ENCODE assay signal across 17 mouse cellular contexts in genomic region chr8:15271793-15272587, GRCm38 (mm10).
DNase-seq lines count a peak whose midpoint lies in the region; ATAC-seq and TF ChIP-seq lines count a peak whose summit lies in the region.
"Had no signal": no experiment of that assay in that cellular context is flagged by ENCODE, and none has a peak within 500 bp of the region (broad histone marks: within the 10 kb centered on the region; RNA-seq: fewer than 3 reads in every experiment).

No protein-coding gene starts in this region.

- H3K4me2 ChIP-seq in neural tube, embryonic 12.5 days (replicated peaks) = no peak overlapping the region
- H3K4me2 ChIP-seq in neural tube, embryonic 15.5 days = no peak overlapping the region
- no peak overlapping the region for H3K4me2 ChIP-seq in forebrain, embryonic 15.5 days (replicated peaks)
- no peak overlapping the region for H3K4me2 ChIP-seq in limb, embryonic 11.5 days (ENCODE audit: low read depth, severe bottlenecking)
- H3K4me2 ChIP-seq in lung, postnatal 0 days (replicated peaks; ENCODE audit: low read depth, low read length) = no peak overlapping the region
- H3K4me2 ChIP-seq in kidney, embryonic 16.5 days (replicated peaks; ENCODE audit: low read depth, low read length) = no peak overlapping the region
- H3K4me2 ChIP-seq in liver, postnatal 0 days (ENCODE audit: low read depth, low read length) = no peak overlapping the region
- H3K4me2 ChIP-seq: embryonic facial prominence, embryonic 15.5 days; liver, embryonic 15.5 days had no signal

- H3K9ac ChIP-seq in neural tube, embryonic 12.5 days = no peak overlapping the region
- no peak overlapping the region for H3K9ac ChIP-seq in neural tube, embryonic 15.5 days (replicated peaks)
- no peak overlapping the region for H3K9ac ChIP-seq in forebrain, embryonic 15.5 days (replicated peaks)
- H3K9ac ChIP-seq in limb, embryonic 11.5 days (ENCODE audit: low read length) = no peak overlapping the region; the same call in 1 of the 2 replicates
- no peak overlapping the region for H3K9ac ChIP-seq in lung, postnatal 0 days (replicated peaks; ENCODE audit: low read depth)
- no peak overlapping the region for H3K9ac ChIP-seq in kidney, embryonic 16.5 days (replicated peaks; ENCODE audit: low read length)
- no peak overlapping the region for H3K9ac ChIP-seq in liver, postnatal 0 days (replicated peaks)
- H3K9ac ChIP-seq: embryonic facial prominence, embryonic 15.5 days; liver, embryonic 15.5 days had no signal

- no peak overlapping the region for H3K4me3 ChIP-seq in neural tube, embryonic 12.5 days
- no peak overlapping the region for H3K4me3 ChIP-seq in neural tube, embryonic 15.5 days (replicated peaks)
- no peak overlapping the region for H3K4me3 ChIP-seq in forebrain, embryonic 15.5 days
- H3K4me3 ChIP-seq in limb, embryonic 11.5 days (ENCODE audit: low read depth, low read length) = no peak overlapping the region
- no peak overlapping the region for H3K4me3 ChIP-seq in lung, postnatal 0 days (ENCODE audit: low read depth, low read length)
- no peak overlapping the region for H3K4me3 ChIP-seq in kidney, embryonic 16.5 days (ENCODE audit: low read length)
- H3K4me3 ChIP-seq in liver, postnatal 0 days (ENCODE audit: low read depth, low read length) = no peak overlapping the region
- H3K4me3 ChIP-seq: embryonic facial prominence, embryonic 15.5 days; liver, embryonic 15.5 days had no signal

- H3K27ac ChIP-seq in neural tube, embryonic 12.5 days = no peak overlapping the region
- H3K27ac ChIP-seq in neural tube, embryonic 15.5 days (replicated peaks) = no peak overlapping the region
- H3K27ac ChIP-seq in forebrain, embryonic 15.5 days (replicated peaks) = no peak overlapping the region
- no peak overlapping the region for H3K27ac ChIP-seq in limb, embryonic 11.5 days (replicated peaks; ENCODE audit: low read depth, low read length)
- no peak overlapping the region for H3K27ac ChIP-seq in lung, postnatal 0 days (ENCODE audit: low read length)
- H3K27ac ChIP-seq in kidney, embryonic 16.5 days (ENCODE audit: low read length) = no peak overlapping the region
- H3K27ac ChIP-seq in liver, postnatal 0 days (ENCODE audit: low read depth) = no peak overlapping the region
- H3K27ac ChIP-seq: embryonic facial prominence, embryonic 15.5 days; liver, embryonic 15.5 days had no signal

- no peaks in the 10 kb centered on the region for H3K4me1 ChIP-seq in neural tube, embryonic 12.5 days
- H3K4me1 ChIP-seq in neural tube, embryonic 15.5 days = peaks cover 7% of the 10 kb centered on the region; the same call in 1 of the 2 replicates
- peaks cover 14% of the 10 kb centered on the region for H3K4me1 ChIP-seq in forebrain, embryonic 15.5 days
- H3K4me1 ChIP-seq in limb, embryonic 11.5 days (ENCODE audit: control insufficient read depth, insufficient read depth, low read length) = no peaks in the 10 kb centered on the region
- no peaks in the 10 kb centered on the region for H3K4me1 ChIP-seq in lung, postnatal 0 days (ENCODE audit: insufficient read depth, low read depth, low read length)
- H3K4me1 ChIP-seq in kidney, embryonic 16.5 days (ENCODE audit: insufficient read depth, low read length) = no peaks in the 10 kb centered on the region
- no peaks in the 10 kb centered on the region for H3K4me1 ChIP-seq in liver, postnatal 0 days (ENCODE audit: insufficient read depth)
- H3K4me1 ChIP-seq: embryonic facial prominence, embryonic 15.5 days; liver, embryonic 15.5 days had no signal

- no peaks in the 10 kb centered on the region for H3K36me3 ChIP-seq in neural tube, embryonic 12.5 days
- H3K36me3 ChIP-seq in neural tube, embryonic 15.5 days = no peaks in the 10 kb centered on the region
- no peaks in the 10 kb centered on the region for H3K36me3 ChIP-seq in forebrain, embryonic 15.5 days
- no peaks in the 10 kb centered on the region for H3K36me3 ChIP-seq in limb, embryonic 11.5 days (ENCODE audit: control insufficient read depth, insufficient read depth, low read length)
- no peaks in the 10 kb centered on the region for H3K36me3 ChIP-seq in lung, postnatal 0 days (ENCODE audit: insufficient read depth, low read length)
- no peaks in the 10 kb centered on the region for H3K36me3 ChIP-seq in kidney, embryonic 16.5 days (ENCODE audit: insufficient read depth, low read length)
- H3K36me3 ChIP-seq in liver, postnatal 0 days (replicated peaks; ENCODE audit: insufficient read depth, low read length) = no peaks in the 10 kb centered on the region
- H3K36me3 ChIP-seq: embryonic facial prominence, embryonic 15.5 days; G1E; liver, embryonic 15.5 days had no signal

- peak; percentile 24 for DNase-seq in limb, embryonic 11.5 days (ENCODE audit: low spot score)
- no peak for DNase-seq in lung, postnatal 0 days (ENCODE audit: low spot score)
- DNase-seq in ovary, postnatal 36 days (ENCODE audit: low spot score) = no peak
- DNase-seq in liver, postnatal 0 days = no peak
- DNase-seq: cerebellum, adult 8-10 months; left cerebral cortex, postnatal 4 days; lung, postnatal 4 days; right cerebral cortex, postnatal 14 days; thymus, postnatal 25 days had no signal

- no peaks in the 10 kb centered on the region for H3K27me3 ChIP-seq in neural tube, embryonic 12.5 days (replicated peaks)
- H3K27me3 ChIP-seq in neural tube, embryonic 15.5 days (replicated peaks) = no peaks in the 10 kb centered on the region; the same call in 1 of the 2 replicates
- no peaks in the 10 kb centered on the region for H3K27me3 ChIP-seq in forebrain, embryonic 15.5 days
- no peaks in the 10 kb centered on the region for H3K27me3 ChIP-seq in limb, embryonic 11.5 days (ENCODE audit: control insufficient read depth, insufficient read depth, low read length)
- H3K27me3 ChIP-seq in lung, postnatal 0 days (replicated peaks; ENCODE audit: insufficient read depth, low read length) = no peaks in the 10 kb centered on the region
- no peaks in the 10 kb centered on the region for H3K27me3 ChIP-seq in kidney, embryonic 16.5 days (ENCODE audit: insufficient read depth, low read length)
- no peaks in the 10 kb centered on the region for H3K27me3 ChIP-seq in liver, postnatal 0 days (ENCODE audit: insufficient read depth, low read length)
- H3K27me3 ChIP-seq: liver, embryonic 15.5 days had no signal

- 45% methylated on average over 17 of the region's 17 CpGs for WGBS in neural tube, embryonic 12.5 days
- 34% methylated on average over 17 of the region's 17 CpGs for WGBS in neural tube, embryonic 15.5 days
- WGBS in forebrain, embryonic 15.5 days = 5% methylated on average over 17 of the region's 17 CpGs
- WGBS in limb, embryonic 11.5 days = 29% methylated on average over 17 of the region's 17 CpGs
- 44% methylated on average over 17 of the region's 17 CpGs for WGBS in lung, postnatal 0 days
- 45% methylated on average over 17 of the region's 17 CpGs for WGBS in kidney, embryonic 16.5 days
- 54% methylated on average over 17 of the region's 17 CpGs for WGBS in liver, postnatal 0 days (ENCODE audit: insufficient replicate concordance)

- TF ChIP-seq EP300 in lung, postnatal 0 days (IDR thresholded peaks at IDR 0.05) = no peak
- TF ChIP-seq EP300 in liver, postnatal 0 days (IDR thresholded peaks at IDR 0.05; ENCODE audit: low read depth) = no peak

- peak; percentile 48; the same call in 1 of the 2 replicates for ATAC-seq in neural tube, embryonic 12.5 days (ENCODE audit: low FRiP score, low read depth)
- ATAC-seq in neural tube, embryonic 15.5 days (ENCODE audit: low FRiP score) = no peak
- peak; percentile 76 for ATAC-seq in forebrain, embryonic 15.5 days (replicated peaks)
- ATAC-seq in limb, embryonic 11.5 days (ENCODE audit: insufficient number of reproducible peaks, low FRiP score, low TSS enrichment, low read depth) = no peak
- no peak for ATAC-seq in lung, postnatal 0 days
- no peak for ATAC-seq in kidney, embryonic 16.5 days (ENCODE audit: low FRiP score, low TSS enrichment)
- no peak for ATAC-seq in liver, postnatal 0 days
- ATAC-seq: intestine, embryonic 16.5 days had no signal

- no peaks in the 10 kb centered on the region for H3K9me3 ChIP-seq in neural tube, embryonic 12.5 days
- H3K9me3 ChIP-seq in neural tube, embryonic 15.5 days (replicated peaks) = no peaks in the 10 kb centered on the region
- H3K9me3 ChIP-seq in forebrain, embryonic 15.5 days = no peaks in the 10 kb centered on the region
- H3K9me3 ChIP-seq in limb, embryonic 11.5 days (ENCODE audit: control insufficient read depth, low read length) = no peaks in the 10 kb centered on the region
- H3K9me3 ChIP-seq in lung, postnatal 0 days (ENCODE audit: low read length) = no peaks in the 10 kb centered on the region
- no peaks in the 10 kb centered on the region for H3K9me3 ChIP-seq in kidney, embryonic 16.5 days (ENCODE audit: low read length)
- H3K9me3 ChIP-seq in liver, postnatal 0 days (ENCODE audit: low read length) = no peaks in the 10 kb centered on the region
- H3K9me3 ChIP-seq: embryonic facial prominence, embryonic 15.5 days; liver, embryonic 15.5 days had no signal

- no peak for TF ChIP-seq CTCF in lung, postnatal 0 days (IDR thresholded peaks at IDR 0.05)
- no peak for TF ChIP-seq CTCF in liver, postnatal 0 days (IDR thresholded peaks at IDR 0.05; ENCODE audit: low read depth)

Comparison
In these comparisons a context has a peak if more than half of its experiments do, and no peak if none do; other contexts are left out.
1. ATAC-seq: peak in neural tube, embryonic 12.5 days (single experiment) and forebrain, embryonic 15.5 days (single experiment); none in neural tube, embryonic 15.5 days (single experiment), limb, embryonic 11.5 days (single experiment), lung, postnatal 0 days (single experiment), kidney, embryonic 16.5 days (single experiment) and liver, postnatal 0 days (single experiment).